Mouse (Mus musculus): ENCODE results near the gene Ak4. TPM values are rescaled to one million over a fixed set of nuclear protein-coding genes. Genes with fewer than 3 reads are reported as not detected.
A peak's percentile ranks its signal among the peaks of the same experiment; 100 is the strongest.
"Not testable (repeated sequence)": the region's sequence is repeated elsewhere in the genome, so short reads cannot be mapped to it uniquely, and the experiment has no call there.

Ak4 gene
- total RNA-seq, 2 experiments from 2014 or later = 1.6 to 2.7 TPM

DNA sequence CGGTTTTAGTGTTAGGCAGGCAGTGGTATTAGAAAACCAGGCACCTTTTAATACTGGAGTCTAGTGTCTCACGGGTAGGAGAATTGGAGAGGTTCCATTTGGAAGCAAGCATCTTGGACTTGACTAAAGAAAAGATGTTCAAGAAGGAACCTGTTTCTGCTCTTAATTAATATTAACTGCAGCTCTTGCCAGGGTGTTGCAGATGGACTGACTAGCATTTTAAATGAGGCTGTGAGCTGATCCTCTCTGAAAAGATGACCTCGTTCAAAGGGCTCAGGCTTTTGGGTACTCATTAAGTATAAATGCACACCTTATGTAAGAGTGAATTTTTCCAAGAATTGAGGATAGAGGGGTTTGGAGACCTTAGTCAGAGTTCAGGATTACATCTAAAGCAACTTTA, 5.4 kb downstream of the Ak4 start:
- DNase-seq = no peak

DNA sequence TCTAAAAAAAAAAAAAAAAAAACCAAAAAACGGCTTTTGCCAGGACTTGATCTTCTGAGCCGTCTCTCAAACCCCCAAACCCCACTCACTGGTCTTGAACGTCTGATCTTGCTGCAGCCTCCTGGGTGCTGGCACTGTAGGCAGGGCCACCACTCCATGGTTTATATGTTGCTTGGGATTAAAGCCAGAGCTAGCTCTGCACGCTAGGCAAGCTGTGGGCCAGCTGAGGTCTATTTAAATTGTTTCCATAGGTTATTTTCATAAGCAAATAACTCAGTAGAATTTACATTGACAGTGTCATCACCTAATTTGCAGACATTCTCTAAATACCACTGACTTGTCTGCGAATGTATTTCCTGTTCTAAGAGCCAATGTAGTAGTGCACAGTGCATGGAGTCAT, 6.0 kb downstream of the Ak4 start:
- no peak for DNase-seq

DNA sequence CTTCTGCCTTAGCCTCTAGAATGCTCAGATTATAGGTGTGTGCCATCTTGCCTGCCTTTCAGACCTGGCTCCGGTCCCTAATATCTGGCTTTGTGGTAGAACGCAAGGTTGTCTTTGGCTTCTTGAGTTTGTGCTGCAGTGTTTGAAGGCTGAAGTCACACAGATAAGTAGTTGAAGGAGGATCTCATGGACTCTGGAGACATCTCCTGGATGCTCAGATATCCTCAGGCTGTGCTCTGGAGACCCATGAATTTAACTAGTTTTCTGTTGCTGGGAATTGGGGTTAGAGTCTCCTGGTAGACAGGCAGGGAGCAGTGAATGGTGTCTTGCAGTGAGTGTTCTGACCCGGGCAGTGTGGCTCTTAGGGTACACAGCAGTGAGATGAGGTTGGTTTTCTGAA, 6.6 kb downstream of the Ak4 start:
- DNase-seq = no peak

DNA sequence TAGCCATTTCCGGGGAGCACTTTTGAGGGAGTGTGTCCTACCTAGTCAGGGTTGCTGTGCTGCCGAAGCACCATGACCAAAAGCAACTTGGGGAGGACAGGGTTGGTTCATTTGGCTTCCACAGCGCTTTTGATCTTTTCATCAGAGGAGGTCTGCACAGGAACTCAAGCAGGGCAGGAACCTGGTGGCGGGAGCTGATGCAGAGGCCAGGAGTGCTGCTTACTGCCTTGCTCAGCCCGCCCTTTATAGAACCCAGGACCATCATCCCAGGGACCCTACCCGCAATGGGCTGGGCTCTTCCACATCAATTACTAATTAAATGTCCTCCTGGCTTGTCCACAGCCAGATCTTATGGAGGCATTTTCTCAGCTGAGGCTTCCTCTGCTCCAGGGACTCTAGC, 7.5 kb downstream of the Ak4 start:
- no peak for DNase-seq

DNA sequence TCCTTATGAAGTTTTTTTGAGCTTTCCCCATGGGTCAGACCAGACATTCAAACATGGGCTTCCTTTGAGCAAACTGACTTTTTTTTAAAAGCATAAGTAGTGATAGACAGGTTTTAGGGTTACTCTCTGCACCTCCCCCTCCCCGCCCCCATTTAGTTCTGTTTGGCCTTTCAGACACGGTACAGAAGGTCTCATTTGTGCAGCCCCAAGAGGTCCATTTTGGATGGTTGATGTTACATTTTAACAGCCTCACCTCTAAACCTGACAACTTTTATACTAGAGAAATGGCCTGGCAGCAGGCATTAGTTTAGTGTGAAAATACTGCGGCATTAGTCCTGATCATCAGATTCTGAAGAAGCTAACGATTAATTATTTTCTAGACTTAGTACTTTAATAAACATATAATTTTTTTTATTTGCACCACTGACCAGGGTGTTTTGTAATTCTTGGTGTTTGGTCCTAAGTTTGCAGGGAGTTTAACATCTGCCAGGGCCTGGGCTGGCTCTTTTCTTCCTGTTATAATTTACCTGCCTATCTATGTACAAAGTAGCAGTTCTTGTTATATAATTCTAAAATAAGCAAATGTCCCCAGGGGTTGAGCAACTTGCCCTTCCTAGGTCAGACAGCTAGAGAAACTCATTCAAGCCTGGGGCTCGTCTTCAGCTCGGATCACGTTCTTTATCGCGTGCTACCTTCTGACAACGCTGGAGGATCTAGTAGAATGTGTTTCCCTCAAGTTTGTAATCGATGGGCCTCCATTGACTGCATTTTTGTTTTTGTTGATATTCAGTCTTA, 9.0 kb downstream of the Ak4 start:
- no peak for DNase-seq

DNA sequence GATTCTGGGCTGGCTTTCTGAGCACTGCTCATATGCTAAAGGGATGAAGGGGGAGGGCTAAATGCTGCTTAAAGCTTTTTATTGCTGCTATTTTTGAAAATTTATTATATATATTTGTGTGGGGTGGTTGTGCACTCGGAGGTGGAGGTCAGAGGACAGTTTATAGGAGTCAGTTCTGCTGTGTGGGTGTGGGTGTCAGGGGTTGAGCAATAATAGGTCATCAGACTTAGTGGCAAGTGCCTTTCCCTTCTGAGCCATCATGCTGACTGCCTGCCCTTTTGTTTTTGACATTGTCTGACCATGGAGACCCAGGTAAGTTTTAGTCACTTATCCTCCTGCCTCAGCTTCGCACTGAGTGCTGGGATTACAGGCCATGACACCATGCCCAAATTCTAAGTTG, 10.0 kb downstream of the Ak4 start:
- DNase-seq = no peak

DNA sequence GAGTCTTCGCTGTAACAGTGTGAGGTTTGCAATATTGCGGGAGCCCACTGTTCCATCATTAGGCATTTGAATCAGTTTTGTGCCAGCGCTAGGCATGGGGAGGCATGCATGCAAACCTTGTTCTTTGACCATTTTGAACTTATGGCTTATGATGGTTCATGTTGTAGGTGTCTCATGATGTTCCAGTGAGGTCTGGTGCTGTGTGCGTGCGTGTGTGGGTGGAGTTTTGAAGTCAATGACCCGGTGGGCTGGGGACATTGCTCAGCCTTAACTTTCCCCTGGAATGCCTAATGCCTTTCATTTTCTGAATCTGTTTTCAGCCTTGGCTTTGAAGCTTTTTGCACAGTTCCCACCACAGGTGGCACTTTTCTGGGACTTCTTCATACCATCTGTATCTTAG, 10.9 kb downstream of the Ak4 start:
- no peak for DNase-seq

DNA sequence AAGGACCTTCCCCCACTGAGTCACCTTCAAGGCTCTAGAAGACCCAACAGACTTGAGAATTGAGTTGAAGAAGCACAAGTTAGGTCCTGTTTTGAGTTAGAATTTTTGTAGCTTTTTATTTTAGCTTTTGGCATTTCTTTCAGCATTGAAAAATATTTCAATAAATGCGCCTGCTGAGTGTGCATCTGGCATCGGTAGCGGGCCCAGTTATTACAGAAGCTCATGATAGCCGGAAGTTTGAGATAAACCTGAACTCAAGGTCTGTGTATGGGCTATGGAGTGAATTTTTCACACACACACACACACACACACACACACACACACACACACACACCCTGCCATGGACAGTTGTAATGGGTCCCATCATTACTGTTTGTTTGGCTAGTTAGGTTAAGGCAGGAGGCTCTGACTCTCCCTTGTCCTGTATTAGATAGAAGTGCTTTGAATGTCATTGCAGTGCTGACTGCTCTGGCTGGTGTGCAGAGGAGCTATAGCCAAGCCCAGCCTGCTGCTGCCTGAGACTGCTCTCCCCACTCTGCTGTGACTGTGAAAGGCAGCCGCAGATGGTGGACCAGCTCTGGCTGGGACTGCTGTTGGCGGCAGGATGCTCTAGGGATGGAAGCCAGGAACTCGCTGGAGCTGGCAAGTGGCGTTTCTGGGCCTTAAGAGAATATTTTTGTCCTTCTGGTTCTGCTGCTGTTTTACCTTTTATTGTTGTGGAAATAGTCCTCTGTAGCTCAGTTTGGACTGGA, 17.9 kb downstream of the Ak4 start:
- peak; percentile 87 for DNase-seq

DNA sequence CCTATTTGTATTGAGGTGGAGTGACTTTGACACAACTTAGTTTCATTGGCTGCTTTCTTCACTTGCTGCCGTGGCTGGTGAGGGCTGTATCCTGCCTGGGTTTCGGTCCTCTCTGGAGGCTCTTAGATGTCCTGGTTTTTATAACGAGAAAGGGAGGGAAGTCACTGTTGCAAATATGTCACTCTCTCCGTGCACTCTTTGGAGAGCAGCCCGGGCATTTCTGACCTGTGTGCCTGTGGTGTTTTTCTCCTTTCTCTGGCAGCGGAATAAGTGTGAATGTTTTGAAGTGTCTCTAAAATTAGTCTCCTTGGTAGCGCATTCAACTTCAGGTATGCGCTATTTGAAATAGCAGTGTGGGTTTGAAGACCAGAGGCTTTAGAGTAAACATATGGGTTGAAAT, 19.2 kb downstream of the Ak4 start:
- DNase-seq = no peak

DNA sequence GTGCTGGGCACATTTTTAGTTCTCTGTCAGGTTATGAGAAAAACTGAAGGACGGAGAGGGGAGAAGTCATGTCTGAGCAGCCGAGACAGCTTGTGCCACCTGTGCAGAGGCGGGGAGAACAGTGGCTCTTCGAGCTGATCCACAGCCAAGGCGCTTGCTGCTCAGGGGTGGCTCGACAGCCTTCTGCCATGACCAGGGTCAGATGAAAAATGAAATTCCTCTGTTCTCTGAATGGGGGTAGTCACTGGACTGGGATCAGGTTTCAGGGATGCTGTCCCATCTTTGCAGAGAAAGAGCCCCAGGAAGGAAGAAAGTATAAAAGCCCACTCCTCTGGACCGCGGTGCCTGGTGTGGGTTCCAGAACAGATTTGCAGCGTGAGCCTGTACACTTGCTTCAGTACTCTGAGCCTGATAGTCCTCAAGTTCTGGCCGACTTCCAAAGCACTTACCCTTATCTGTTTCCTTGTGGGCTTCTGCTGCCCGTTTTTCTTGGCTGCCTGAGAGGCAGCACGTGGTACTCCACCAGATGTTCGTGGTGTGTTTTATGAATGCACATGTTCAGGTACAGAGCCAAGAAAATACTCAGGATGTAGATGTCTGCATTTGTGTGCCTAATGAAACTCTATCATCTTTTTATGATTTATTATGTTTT, 20.8 kb downstream of the Ak4 start:
- no peak for DNase-seq

DNA sequence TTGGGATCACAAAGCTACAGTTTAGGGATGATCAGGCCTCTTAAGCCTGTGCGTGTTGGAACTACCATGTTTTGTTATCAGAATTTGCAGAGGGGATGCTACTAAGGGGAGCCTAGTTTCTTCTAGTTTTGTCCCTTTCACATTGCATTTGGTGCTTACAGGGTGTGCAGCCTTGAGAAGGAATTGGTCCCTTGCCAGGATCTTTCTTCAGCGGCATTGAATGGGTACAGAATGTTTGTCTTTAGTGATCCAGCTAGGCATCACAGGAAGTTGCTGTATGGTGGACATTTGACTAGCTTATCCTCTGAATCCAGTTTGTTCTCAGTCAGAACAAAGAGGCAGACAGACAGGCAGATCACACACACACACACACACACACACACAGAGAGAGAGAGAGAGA, 23.7 kb downstream of the Ak4 start:
- no peak for DNase-seq

DNA sequence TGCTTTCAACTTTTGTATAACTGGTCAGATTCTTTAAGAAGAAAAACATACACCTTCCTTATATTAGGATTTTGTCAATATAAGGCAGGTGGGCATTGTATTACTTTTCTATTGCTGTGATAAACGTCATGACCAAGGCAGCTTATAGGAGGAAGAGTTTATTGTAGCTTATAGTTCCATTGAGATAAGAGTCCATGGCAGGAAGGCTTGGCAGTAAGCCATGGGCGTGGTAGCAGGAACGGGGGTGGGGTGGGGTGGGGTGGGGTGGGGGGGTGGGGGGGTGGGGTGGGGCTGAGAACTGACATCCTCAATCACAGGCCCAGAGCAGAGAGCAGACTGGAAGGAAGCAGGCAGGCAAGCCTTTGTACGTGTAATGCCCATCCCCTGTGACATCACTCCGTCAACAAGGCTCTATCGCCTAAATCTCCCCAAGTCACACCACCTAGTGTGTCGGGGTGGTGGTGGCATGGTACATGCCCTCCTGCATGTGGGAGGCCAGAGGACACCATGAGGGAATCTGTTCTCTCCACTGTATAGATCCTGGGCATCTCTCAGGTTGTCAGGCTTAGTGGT, 24.4 kb downstream of the Ak4 start:
- no peak for DNase-seq

DNA sequence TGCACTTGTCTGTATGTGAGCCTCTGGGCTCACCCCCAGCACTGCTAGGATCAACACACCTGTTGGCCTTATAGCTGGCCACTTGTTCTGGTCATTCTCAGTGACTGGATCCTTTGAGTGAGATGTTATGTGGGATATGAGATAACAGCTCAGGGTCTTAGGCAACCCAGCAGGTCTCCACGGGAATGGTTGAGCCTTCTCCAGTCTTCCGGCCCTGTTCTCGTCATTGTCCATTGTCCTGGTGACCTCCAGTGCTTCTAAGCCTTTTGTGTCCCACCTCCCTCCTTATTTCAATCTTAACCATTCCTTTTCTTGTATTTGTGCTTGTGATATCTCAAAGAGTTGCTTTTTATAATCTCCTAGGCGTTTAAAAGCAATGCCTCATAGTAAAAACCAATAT, 26.6 kb downstream of the Ak4 start:
- no peak for DNase-seq

DNA sequence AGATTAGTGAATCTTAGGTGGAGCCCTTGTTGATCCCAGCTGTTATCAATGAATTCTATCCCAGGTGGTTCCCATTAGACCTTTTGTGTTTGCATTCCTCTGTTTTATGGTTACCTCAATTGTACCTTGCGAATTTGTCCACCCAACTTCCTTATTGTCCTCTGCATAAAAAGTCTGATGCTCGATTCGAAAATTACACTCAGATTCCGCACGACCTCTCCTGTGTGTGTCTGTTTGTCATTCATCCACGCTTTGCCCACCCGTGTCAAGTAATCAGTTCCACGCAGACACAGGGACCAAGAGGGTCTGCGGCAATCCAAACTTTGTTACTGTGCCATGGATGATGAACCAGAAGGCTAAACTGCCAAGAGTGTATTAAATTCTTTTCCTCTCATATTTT, 27.5 kb downstream of the Ak4 start:
- DNase-seq = not testable (repeated sequence)

DNA sequence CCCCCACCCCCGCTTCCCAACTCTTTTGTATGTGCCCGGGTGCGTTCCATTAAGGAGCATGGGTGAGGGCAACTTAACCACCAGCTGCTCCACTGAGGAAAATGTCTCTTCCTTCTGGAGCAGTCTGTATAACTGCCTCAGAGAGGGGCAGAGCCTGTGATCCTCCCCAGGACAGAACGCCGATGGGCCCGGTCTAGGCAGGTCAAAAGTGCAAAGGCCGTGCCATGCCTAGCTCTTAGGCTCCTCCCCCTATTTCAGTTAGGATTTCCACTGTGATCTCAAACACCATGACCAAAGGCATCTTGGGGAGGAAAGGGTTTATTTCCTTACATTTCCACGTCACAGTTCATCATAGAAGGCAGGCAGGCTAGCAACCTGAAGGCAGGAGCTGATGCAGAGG, 29.6 kb downstream of the Ak4 start:
- DNase-seq = no peak

DNA sequence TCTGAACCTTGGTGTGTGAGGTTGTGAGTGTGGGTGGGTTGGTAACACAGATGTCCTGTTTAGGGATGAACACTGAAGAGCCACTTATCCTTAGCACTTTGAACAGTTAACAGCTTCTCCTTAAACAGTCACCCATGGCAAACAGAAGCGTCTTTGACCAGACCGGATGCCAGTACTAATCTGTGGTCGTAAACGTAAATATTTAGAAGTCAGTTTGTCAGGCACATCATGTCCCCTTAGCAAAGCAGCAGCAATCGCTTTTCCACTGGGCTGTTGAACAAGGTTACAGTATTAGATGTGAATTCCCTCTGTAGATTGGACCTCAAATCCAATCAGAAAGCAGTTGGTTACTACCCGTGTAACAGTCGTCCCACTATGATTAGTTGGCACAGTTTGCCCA, 30.3 kb downstream of the Ak4 start:
- DNase-seq = no peak

DNA sequence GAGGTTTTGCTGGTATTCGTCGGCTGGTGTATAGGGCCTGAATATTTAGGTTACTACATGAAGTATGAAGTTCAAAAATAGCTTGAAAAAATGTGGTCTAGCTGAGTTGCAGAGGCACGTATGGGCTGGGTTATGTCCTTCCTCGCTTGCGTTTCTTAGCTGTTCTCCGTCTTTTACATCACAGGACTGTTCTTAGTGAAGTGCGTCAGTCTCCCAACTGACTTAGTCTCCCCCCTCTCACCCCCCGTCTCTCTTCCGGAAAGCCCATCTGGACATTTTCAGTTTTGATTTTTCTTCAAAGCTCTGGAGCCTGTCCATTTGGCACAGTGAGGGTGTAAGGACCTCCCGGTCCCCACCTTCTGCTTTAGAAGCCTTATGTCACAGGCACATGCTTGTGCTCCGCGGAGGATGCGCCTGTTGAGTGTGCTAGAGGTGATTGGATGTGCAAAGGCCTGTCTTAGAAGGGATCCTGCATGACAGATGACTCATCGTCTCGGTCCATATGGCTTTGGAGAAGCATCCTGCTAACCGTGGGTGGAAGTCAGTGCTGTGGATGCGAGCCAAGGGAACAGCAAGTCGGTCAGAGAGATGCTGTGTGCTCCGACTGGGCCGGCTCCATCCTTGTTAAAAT, 31.2 kb downstream of the Ak4 start:
- DNase-seq = peak; percentile 28

DNA sequence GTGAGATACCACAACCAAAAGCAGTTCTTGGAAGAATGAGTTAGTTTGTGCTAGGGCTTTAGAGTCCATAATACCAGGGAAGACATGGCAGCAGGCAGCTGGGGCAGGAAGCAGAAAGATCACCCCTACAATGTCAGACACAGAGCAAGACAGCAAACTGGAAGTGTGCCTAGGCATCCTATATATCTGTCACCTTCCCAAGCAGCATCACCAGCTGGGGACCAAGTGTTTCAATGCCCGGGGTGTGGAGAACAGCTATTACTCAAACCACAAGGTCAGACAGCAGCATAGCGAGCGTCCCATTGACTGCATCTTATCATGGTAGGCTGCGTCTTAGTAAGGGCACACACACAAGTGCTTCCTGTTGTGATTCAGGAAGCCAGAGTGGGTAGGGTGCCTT, 32.0 kb downstream of the Ak4 start:
- DNase-seq = no peak

DNA sequence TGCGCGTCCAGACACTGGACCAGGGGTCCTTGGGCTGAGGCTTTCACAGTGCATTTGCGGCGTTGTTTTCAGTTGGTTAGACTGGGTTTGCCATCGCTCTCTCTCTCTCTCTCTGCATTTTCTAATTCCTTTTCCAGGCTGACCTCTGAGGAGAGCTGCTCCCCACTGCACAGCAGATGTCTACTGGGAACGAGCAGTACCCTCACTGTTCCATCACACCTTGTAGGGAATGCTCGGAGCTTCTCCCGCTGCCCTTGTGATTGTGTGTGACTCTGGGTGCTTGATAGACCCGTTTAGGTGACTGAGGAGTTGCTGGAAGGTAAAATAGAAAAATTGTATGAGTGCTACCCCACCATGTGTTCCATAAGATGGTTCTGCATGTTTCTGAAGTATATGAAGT, 33.8 kb downstream of the Ak4 start:
- DNase-seq = no peak

DNA sequence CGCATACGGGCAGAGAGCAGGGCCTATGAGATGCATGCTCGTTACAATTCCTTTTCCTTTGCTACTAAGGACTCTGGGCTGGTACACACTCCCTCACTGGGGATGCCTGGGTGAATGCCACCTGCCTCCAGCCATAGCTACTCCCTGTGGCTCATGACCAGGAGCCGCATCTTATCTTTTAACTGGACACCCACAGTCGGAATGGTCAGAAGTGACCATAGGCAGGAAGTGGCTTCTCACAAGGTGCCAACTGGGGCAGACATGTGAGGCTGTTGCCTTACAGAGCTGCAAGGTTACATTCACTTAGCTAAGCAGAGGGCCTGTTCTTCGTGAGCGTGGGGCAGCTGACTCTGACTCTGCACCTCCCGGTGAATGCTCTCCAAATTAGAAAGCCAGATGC, 38.1 kb downstream of the Ak4 start:
- no peak for DNase-seq

DNA sequence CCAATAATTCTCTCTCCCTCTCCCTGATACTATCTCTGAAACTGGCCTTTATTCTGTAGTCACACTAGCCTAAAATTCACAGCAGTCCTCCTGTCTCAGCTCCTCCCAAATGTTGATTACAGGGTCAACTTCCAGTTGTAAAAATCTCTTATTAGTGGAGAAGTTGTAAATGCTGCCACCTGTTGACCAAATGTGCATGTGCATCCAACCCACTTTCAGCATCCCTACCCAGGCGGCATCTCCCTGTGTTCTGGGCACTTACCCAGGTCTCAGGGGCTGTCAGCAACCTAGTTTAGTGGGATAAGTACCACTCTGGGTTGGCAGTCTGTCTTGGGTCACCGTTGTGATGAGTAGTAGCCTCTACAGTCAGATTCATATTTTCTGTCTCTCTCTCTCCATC, 39.3 kb downstream of the Ak4 start:
- DNase-seq = peak; percentile 11

DNA sequence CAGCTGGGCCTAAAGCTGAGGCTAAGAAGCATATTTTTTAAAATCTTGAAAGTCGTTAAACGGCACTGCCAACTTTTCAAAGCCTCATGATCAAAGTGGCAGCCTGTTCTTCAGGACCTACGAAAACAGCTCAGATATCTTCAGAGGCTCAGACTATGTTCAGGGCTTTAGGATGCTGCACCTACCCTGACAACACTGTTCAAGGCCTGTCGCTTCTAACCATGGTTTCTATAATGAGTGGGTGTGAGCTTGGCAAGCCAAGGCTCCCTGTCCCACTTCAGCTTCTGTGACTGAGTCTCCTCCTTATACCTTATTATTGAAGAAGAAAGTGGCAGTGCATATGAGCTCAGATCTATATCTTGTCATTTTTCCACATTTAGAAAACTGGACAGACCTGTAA, 40.3 kb downstream of the Ak4 start:
- DNase-seq = no peak

DNA sequence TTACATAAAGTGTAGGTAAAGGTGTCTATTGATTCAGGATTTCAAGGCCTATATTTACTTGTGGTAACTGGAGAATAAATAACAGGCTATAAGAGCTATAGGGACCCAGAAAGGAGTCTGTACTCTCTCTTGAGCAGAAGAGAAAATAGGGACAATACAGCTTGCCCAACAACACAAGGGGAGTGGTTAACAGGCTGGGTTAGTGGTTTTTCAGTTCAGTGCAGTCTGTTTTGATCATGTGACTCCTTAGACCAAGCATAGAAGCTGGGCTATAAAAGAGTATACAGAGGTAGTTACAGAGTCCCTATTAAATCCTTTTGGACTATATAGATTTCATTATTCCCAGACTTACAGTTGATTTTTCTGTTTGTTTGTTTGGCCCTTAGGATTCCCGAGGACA, 41.0 kb downstream of the Ak4 start:
- DNase-seq = no peak

Measured in gastrocnemius, postnatal 25 days (tissue).